Mouse (Mus musculus): Measurements from ENCODE around the gene Mrpl58. TPM values are rescaled to one million over a fixed set of nuclear protein-coding genes. Genes with fewer than 3 reads are reported as not detected.
A peak's percentile ranks its signal among the peaks of the same experiment; 100 is the strongest.

Mrpl58 gene
- total RNA-seq, 1 experiment from 2014 or later: 60.9 TPM

DNA sequence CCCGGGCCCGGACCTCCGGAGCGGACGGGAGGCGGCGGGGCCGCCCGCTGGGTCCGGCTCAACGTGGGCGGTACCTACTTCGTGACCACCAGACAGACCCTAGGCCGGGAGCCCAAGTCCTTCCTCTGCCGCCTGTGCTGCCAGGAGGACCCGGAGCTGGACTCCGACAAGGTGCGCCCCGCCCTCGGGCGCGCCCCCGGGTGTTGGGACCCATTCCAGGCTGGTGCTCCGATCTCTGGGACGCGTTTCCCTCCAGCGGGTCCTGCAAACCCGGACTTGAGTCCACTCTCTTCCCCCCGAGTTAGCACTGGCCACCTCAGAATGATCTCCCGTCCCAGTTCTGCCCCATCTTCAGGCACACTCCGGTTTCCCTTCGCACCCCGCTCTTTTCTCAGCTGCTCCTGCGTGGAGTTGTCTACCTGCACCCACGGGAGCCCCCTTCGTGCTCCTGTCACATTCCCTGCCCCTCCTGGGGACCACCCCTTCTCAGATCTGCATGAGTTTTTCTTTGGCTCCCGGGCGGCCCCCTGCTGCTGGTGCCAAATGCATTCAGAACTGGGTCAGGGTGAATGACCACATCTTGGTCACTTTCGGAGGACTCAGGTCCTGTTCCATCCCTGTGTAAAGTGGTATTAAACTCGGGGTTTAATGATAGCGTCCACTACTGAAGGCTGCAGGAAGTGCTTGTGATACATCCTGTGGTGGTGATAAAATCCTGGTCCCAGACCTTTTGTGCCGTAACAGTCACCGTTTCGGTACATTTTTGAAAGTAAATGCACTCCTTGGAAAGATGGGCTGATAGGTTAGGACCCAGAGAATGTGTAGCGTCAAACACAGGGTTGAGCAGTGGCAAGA is 17.0 kb downstream of the Mrpl58 start:
- no peak for ATAC-seq (replicated peaks; ENCODE audit: insufficient number of reproducible peaks, low FRiP score, low TSS enrichment, poor library complexity, severe bottlenecking)

DNA sequence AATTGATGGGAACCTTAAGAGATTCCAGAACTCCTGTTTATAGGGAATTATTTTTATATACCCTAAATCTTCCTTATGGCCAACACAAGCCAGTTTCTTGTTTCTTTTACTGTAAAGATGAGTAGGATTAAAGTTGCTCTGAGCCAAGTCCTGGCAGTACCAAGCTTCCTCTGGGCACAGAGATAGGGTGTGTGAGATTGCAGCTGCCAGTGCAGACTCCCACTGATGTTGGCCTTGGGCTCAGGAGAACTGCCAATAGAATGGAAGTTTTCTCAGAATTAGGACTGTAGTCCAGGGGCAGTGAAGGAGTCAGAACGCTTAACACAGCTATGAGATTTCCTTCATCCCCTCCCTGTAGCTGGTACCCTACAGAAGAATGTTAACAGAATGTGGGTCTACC is 17.8 kb downstream of the Mrpl58 start:
- ATAC-seq (replicated peaks; ENCODE audit: insufficient number of reproducible peaks, low FRiP score, low TSS enrichment, poor library complexity, severe bottlenecking): no peak

DNA sequence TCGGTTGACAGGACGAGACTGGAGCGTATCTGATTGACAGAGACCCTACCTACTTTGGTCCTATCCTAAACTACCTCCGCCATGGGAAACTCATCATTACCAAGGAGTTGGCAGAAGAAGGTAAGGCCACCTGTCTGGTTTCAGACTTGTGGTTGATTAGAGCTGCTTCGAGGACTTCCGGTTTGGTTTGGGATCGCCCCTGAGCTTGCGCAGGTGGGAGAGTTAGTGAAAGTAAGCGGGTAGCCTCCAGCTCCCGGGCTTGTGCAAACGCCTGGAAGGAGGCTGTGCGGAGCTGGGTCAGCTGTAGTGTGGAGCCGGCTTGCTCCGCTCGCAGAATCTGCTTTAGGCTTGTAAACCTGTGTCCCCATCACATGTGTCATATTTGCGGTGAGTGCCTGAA is 18.4 kb downstream of the Mrpl58 start:
- no peak for ATAC-seq (replicated peaks; ENCODE audit: insufficient number of reproducible peaks, low FRiP score, low TSS enrichment, poor library complexity, severe bottlenecking)

DNA sequence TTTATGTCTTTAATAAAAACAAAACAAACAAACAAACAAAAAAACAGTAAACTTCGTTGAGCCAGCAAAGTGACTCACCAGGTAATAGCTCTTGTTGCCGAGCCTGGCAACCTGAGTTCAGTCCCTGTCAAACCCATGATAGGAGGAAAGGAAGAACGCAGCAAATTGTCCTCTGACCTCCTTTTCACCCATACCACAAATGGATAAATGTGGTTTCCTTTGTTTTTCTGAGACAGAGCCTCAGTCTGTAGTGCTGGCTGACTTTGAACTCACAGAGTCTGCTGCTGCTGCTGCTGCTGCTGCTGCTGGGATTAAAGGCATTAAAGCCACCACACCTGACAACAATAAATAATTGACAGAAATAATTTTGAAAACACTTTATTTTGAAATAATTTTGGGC is 19.5 kb downstream of the Mrpl58 start:
- no peak for ATAC-seq (replicated peaks; ENCODE audit: insufficient number of reproducible peaks, low FRiP score, low TSS enrichment, poor library complexity, severe bottlenecking)

DNA sequence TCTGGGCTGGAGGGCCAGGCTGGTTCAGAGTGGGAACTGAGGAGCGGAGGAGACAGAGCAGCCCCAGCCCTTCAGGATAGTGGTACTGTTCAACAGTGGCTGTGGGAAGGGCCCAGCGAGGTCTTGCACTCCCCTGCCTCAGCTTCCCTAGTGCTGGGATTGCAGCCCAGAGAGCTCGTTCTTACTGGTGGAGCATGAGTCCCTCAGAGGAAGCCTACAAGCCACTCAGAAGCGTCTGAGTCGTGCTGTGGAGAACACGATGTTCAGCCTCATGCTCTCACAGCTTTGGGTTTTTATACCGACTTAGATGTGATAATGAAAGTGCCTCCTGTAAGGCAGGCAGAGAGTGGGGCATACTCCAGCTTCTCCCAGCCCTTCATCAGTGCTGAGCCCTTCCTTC is 21.1 kb downstream of the Mrpl58 start:
- ATAC-seq (replicated peaks; ENCODE audit: insufficient number of reproducible peaks, low FRiP score, low TSS enrichment, poor library complexity, severe bottlenecking): no peak

DNA sequence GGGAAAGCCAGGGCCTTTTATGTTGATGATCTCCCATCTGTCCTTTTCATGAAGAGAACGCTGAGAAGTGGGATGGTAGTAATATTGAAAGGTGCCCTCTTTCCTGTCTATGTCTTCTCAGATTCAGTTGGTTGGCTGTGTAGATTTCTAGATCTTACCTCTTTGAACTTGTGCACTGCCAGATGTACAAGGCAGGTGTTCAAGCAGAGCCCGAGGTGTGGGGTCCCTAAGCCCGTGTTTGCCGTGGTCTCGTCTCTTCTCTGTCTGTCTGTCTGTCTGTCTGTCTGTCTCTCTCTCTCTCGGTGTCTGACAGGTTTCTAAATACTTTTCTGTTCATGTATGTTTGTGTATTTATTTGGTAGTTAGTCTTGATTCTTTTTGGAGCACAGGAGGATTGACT is 22.1 kb downstream of the Mrpl58 start:
- ATAC-seq (replicated peaks; ENCODE audit: insufficient number of reproducible peaks, low FRiP score, low TSS enrichment, poor library complexity, severe bottlenecking): no peak

DNA sequence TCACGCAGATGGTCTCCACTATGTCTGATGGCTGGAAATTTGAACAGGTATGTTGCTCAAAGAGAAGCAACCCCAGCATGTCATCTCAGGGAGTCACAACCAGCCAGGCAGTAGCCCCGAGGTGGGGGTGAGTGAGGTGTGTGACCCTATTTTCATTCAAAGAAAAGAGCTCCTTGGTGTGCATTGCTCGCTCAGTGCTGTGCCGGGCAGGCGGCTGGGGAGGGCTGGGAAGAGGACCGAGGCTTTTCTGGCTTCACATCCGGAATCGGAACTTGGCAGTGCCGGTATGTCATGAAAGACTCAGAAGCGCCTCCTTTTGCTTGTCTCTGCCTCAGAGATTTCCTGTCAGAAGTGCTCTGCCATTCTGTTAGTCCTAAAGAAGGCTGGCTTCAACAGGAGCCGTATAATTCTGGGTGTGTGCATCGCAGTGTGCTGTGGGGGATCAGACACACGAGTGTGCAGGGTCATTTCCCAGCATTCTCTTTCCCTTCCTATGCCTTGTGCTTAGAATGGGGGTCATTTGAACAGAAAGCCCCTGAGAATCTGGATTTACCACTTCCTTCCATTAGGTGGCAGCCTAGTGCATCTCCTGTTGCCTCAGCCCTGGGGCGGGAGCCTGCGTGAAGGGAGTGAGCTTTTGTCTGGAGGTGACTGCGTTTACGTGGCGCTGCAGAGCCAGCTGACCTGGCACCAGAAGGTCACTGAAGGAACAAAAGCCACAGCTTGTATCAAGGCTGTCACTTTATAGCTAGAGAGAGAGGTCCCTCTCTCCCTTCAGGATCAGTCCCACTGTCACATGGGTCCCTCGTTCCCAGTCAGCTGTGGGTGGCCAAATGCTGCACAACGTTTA is 24.2 kb downstream of the Mrpl58 start:
- ATAC-seq (replicated peaks; ENCODE audit: insufficient number of reproducible peaks, low FRiP score, low TSS enrichment, poor library complexity, severe bottlenecking): peak; percentile 78

DNA sequence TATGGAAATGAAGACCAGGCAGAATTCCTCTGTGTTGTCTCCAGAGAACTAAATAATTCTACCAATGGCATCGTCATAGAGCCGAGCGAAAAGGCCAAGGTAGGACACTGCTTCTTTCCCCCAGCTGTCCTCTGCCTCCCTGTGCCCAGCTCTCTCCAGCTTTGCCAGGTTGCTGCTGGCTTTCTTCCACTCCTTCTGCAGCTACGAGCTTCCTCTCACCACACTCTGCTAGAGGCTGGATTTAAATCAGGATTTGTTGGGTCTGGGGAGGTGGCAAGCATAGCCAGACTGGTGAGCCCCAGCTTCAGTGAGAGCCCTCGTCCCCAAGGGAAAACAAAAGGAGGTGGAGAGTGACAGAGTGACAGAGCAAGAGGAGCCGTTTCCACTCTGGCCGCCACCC is 25.8 kb downstream of the Mrpl58 start:
- ATAC-seq (replicated peaks; ENCODE audit: insufficient number of reproducible peaks, low FRiP score, low TSS enrichment, poor library complexity, severe bottlenecking): no peak

DNA sequence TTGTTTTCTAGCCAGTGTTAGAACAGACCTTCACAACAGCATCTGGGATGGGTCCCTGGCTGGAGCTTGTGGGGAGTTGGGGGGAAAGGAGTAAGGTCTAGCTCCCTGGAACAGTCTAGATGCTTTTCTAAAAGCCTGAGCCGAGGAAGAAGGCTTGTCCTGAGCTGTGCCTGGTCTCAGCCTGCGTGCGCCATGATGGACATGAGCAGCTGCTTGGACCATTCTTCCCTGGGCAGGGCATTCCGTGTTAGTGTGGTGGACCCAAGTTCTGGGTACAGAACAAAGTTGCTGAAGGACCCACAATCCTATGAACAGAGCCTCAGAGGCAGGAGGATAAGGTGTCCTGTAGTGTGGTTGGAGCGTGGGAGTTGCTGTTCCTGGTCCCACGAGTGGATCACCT is 27.0 kb downstream of the Mrpl58 start:
- ATAC-seq (replicated peaks; ENCODE audit: insufficient number of reproducible peaks, low FRiP score, low TSS enrichment, poor library complexity, severe bottlenecking): no peak

DNA sequence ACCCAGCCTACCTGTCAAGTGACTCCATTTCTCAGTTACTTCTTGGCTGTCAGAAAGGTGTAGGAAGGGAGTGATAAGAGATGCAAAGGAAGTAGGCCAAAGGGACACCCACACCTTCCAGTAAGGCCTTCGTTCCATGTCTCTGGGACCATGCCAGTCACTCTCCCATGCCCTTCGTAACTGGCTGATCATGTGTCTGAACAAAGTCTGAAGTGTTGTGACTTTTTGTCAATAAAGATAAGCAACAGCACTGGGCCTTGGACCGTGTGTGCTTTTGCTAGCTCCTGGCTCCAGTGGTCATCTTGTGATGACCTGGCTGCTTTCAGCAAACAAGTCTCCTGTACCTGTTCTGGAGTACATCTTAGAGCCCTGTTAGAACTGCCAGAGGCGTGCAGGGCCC is 29.3 kb downstream of the Mrpl58 start:
- ATAC-seq (replicated peaks; ENCODE audit: insufficient number of reproducible peaks, low FRiP score, low TSS enrichment, poor library complexity, severe bottlenecking): no peak

DNA sequence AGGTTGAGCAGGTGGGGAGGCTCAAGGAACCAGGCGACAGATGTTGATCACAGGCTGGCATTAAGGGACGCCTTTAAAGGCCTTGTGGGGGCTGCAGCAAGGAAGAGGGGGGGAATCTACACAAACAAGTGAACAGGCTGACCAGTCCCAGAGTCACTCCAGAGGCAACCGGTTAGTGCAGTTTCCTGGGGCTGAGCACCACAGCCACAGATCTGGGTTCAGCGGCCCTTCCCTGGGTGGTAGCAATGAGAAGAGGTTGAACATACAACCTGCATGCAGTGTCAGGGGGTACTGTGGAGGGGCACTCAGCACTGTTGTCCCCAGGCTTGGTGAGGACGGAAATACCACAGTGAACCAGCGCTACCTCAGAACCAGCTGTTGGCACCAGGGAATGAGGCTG is 29.8 kb downstream of the Mrpl58 start:
- ATAC-seq (replicated peaks; ENCODE audit: insufficient number of reproducible peaks, low FRiP score, low TSS enrichment, poor library complexity, severe bottlenecking): no peak

DNA sequence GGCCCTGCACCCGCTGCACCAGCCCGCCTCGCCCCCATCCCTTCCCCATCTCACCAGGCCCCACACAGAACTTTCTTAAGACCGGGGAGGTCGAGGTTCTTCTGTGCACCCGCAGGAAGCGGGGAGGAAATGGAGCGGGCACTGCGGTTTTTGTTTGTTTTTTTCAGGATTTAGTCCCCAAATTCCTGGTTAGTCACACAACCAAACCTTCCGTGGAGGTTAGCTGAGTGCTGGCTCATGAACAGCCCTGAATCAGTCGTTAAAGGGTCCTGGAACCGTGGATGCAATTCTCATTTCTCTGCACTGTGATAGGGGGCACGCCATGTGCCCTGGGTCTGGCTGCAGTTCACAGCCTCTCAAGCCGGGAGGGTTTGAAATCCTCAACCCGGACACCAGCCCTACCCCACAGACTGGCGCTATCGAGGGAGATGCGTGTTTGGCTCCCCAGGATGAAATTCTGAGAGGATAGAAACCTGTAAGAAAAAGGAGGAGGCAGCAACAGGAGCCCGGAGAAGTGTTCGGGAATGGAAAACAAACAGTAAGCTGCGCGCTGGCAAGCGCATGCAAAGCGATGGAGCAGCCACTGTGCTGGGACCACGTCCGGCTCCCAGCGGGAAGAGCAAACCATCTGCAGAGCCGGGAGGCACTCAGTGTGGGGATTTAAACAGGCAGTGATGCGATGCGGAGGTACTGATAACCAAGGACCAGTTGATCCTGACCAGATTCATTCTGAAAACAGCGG is 32.2 kb downstream of the Mrpl58 start:
- ATAC-seq (replicated peaks; ENCODE audit: insufficient number of reproducible peaks, low FRiP score, low TSS enrichment, poor library complexity, severe bottlenecking): no peak

DNA sequence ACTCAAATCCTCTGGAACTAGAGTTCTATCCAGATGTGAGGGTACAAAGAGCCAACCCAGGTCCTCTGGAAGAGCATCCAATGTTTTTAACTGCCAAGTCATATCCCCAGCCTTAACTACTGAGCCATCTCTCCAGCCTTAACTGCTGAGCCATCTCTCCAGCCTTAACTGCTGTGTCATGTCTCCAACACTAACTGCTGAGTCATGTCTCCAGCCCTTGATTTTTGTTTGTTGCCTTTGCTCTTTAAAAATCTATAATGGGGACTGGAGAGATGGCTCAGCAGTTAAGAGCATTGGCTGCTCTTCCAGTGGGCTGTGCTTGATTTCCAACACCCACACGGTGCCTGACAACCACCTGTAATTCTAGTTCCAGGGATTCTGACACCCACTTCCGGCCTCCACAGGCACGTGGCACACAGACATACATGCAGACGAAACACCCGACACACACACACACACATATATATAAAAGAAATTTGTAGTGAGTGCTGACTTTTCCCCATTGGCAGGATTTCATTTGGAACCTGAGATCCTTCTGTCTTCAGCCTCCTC is 34.1 kb downstream of the Mrpl58 start:
- ATAC-seq (replicated peaks; ENCODE audit: insufficient number of reproducible peaks, low FRiP score, low TSS enrichment, poor library complexity, severe bottlenecking): no peak

DNA sequence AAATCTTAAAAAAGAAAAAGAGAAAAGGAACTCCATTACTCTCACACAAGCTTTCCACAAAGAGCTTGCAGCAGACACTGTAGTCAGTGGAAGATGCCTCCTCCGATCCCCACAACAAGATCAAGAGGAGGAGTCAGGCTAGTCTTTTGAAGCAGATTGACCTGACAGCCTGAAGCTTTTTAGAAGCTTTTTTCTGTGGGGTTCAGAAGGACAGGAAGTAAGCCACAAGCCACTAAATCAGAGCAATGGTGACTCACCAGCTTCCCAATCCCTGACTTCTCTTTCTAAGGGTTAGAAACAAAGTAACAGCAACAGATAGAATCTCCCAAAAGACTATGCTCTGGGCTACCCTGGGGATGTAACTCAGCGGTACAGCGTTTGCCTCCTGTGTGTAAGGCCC is 35.8 kb downstream of the Mrpl58 start:
- no peak for ATAC-seq (replicated peaks; ENCODE audit: insufficient number of reproducible peaks, low FRiP score, low TSS enrichment, poor library complexity, severe bottlenecking)

DNA sequence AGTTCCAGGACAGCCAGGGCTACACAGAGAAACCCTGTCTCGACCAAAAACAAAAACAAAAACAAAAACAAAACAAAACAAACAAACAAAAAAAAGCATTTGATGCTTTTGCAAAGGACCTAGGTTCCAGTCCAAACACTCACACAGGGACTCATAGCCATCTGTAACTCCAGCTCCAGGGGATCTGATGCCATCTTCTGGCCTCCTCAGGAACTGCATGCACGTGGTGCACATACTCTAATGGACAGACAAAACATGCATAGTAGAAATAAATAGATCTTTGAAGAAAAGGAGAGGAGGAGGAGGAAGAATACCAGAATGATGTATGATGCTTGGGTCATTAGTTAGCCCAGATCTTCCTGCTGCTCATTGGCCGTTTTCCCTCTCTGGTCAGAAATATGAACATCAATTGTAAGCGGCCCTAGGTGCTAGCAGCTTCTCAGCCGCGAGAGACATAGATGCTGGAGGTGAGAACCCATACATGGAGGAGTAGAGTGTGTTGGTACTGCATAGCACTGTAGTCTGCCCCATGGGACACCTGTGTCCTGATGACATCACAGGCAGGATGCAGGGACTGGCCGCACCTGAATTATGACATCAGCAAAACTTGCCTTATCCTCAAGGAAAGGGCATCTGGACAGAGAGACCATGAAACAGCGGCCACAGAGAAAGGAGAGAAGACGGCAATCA is 36.5 kb downstream of the Mrpl58 start, which contains the start of gene Trim80:
Trim80 (plus strand) TSS at position 640 of the 690 bp plus-strand sequence.
- no peak for ATAC-seq (replicated peaks; ENCODE audit: insufficient number of reproducible peaks, low FRiP score, low TSS enrichment, poor library complexity, severe bottlenecking)

DNA sequence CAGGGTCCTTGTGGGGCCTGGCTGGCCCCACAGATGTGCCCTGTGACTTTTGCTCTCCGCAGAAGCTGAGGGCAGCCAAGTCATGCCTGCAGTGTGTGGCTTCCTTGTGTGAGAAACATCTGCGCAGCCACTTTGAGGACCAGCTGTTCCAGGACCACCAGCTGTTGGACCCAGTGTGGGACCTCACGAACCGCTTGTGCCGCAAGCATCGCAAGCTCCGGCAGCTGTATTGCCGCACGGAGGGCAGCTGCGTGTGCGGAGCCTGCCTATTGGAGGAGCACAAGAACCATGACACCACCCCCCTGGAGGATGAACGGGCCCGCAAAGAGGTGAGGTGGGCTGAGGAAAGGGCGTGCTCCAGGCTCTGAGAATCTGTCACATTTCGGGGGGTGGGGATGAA is 37.9 kb downstream of the Mrpl58 start:
- ATAC-seq (replicated peaks; ENCODE audit: insufficient number of reproducible peaks, low FRiP score, low TSS enrichment, poor library complexity, severe bottlenecking): no peak

DNA sequence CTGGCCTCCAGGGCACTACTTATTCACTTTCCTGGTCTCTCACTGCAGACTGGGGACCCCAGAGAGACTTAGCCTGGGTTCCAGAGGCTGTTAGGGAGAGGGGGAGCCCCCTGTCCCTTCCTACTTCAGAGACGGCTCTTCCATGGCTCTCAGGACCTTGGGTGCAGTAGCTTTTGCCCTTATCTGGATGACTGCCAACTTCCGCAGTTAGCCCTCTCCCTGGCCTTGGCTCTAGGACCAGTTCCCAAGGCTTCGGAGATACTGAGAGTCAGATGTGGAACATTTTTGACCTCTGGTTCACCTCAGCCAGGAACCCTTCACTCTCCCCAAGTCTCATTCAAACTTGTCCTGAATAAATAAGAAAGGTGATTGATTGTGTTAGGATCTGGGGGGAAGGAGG is 43.4 kb downstream of the Mrpl58 start:
- no peak for ATAC-seq (replicated peaks; ENCODE audit: insufficient number of reproducible peaks, low FRiP score, low TSS enrichment, poor library complexity, severe bottlenecking)

DNA sequence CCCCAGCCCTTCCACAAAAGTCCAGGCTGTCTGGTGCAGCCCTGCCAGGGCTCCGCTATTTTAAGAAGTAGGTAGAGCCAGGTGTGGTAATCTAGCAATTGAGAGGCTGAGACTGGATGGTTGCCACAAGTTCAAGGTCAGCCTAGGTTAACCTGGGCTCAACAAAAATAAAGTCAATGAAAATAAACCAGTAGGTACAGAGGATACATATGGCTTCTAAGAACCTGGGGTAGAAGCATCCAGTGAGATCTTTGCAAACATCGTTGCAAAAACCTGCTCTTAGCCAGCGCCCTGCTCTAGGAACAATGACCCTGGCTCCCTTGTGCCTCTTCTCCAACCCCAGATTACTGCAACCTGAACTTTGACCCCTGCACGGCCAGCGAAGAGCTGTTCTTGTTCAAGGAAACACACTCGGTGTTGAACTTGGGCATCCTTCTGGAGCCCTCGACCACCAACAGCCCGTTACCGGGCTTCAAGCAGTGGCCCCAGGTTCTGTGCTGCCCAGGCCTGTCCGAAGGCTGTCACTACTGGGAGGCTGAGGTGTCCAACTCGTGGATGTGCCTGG is 43.9 kb downstream of the Mrpl58 start:
- no peak for ATAC-seq (replicated peaks; ENCODE audit: insufficient number of reproducible peaks, low FRiP score, low TSS enrichment, poor library complexity, severe bottlenecking)
